Mouse (Mus musculus) C2C12 (cell line): ENCODE data around the gene Pla2g15. TPM values are rescaled to one million over a fixed set of nuclear protein-coding genes. Genes with fewer than 3 reads are reported as not detected.
A peak's percentile ranks its signal among the peaks of the same experiment; 100 is the strongest.

ENCODE experiments used
- H3K27me3 ChIP-seq: one replicate; pipeline ENCODE4 v1.6.1; 2011; ENCODE audit not compliant: control insufficient read depth, insufficient read depth, insufficient read length
- H3K36me3 ChIP-seq: one replicate; pipeline ENCODE4 v1.6.1; 2011; ENCODE audit not compliant: control insufficient read depth, insufficient read depth
- H3K4me3 ChIP-seq: one replicate; pipeline ENCODE4 v1.5.1; 2011; ENCODE audit warnings: mild to moderate bottlenecking, control low read depth; ENCODE audit not compliant: poor library complexity, insufficient read depth, severe bottlenecking
- H3K79me2 ChIP-seq: one replicate; pipeline ENCODE4 v1.6.1; 2011; ENCODE audit not compliant: control insufficient read depth, insufficient read depth
- H3K79me3 ChIP-seq: one replicate; pipeline ENCODE4 v1.6.1; 2011; ENCODE audit warnings: low read depth, control low read depth
- H3ac ChIP-seq: one replicate; pipeline ENCODE3; 2011; ENCODE audit warnings: low read depth; ENCODE audit not compliant: control insufficient read depth, insufficient read length
- CEBPB ChIP-seq: IDR thresholded peaks from one replicate; pipeline ENCODE4 v1.6.1; 2011; ENCODE audit warnings: low read depth, mild to moderate bottlenecking, control low read depth, moderate library complexity
- CTCF ChIP-seq: IDR thresholded peaks from one replicate; pipeline ENCODE4 v1.5.1; 2011; ENCODE audit not compliant: control insufficient read depth, insufficient read depth, insufficient read length
- FOSL1 ChIP-seq: IDR thresholded peaks from one replicate; pipeline ENCODE4 v1.8.0; 2011; ENCODE audit warnings: mild to moderate bottlenecking, low read length; ENCODE audit not compliant: poor library complexity, insufficient read depth, severe bottlenecking
- MAX ChIP-seq: IDR thresholded peaks from one replicate; pipeline ENCODE4 v1.6.1; 2011; ENCODE audit warnings: mild to moderate bottlenecking, control low read depth
- MYOD1 ChIP-seq: IDR thresholded peaks from one replicate; pipeline ENCODE4 v1.6.1; 2011; ENCODE audit warnings: low read depth; ENCODE audit not compliant: control insufficient read depth, insufficient read length
- MYOG ChIP-seq: IDR thresholded peaks from one replicate; pipeline ENCODE4 v1.6.1; 2011; ENCODE audit not compliant: control insufficient read depth, insufficient read length; ENCODE audit errors: extremely low read depth
- USF1 ChIP-seq: IDR thresholded peaks from one replicate; pipeline ENCODE4 v1.6.1; 2011; ENCODE audit warnings: low read depth, mild to moderate bottlenecking, control low read depth, moderate library complexity
- polyA plus RNA-seq: library from polyadenylated mRNA; unstranded; fragments of >200 nt; fragmentation: generic; extraction: Trizol; gene quantifications from one replicate; pipeline ENCODE4 v1.2.1, GENCODE M21; 2012; ENCODE audit warnings: missing spikeins

Gene Pla2g15
- polyA plus RNA-seq, 1 experiment, result 13.0 TPM

DNA sequence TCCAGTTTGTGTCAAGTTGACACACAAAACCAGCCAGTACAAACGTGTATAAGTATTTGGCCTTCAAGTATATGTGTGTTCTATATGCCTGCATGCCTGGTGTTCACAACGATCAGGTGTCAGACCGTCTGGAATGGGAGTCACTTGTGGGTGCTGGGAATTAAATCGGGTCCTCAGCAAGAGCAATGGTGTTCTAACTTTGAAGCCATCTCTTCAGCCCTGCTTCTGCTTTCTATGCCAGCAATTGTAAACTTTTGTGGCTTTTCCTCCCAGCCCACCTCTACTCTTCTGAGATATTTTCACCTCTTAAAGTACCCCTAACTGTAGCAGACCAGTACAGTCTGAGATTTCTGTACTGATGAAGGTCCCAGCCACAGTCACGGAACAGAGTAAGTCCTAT is 10.0 kb upstream of the Pla2g15 start:
- Histone ChIP-seq H3K4me3 (no peak overlapping the region), H3K79me3 (no peaks in the 10 kb centered on the region), H3K79me2 (no peaks in the 10 kb centered on the region), H3K27me3 (no peaks in the 10 kb centered on the region), H3ac (no peak overlapping the region), H3K36me3 (no peaks in the 10 kb centered on the region)
- no peak for TF ChIP-seq FOSL1
- TF ChIP-seq CEBPB, result no peak

DNA sequence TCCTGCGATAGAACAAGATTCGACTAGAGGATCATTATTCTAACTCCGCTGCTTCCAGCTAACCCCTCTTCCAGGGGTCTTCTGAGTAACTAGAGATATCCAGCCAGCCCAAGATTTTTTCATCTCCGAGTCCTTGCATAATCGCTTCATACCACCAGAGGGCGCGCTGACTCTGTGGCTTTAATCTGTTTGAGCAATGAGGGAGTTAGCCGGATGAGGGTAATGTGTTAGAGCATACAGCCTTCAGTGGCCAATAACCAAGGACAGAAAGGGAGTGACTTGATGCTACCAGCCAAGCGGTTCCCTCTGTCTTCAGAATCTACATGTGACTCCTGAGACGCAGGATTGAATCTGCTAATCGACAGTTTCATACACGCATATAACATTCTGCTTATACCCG is 9.4 kb upstream of the Pla2g15 start:
- no peaks in the 10 kb centered on the region for H3K79me3 ChIP-seq
- H3K79me2 ChIP-seq, result no peaks in the 10 kb centered on the region
- H3K4me3 ChIP-seq, result no peak overlapping the region
- H3K27me3 ChIP-seq, result no peaks in the 10 kb centered on the region
- H3ac ChIP-seq, result no peak overlapping the region
- no peaks in the 10 kb centered on the region for H3K36me3 ChIP-seq
- TF ChIP-seq USF1, result no peak
- peak; percentile 54 for TF ChIP-seq CEBPB
- peak; percentile 65 for TF ChIP-seq CTCF

DNA sequence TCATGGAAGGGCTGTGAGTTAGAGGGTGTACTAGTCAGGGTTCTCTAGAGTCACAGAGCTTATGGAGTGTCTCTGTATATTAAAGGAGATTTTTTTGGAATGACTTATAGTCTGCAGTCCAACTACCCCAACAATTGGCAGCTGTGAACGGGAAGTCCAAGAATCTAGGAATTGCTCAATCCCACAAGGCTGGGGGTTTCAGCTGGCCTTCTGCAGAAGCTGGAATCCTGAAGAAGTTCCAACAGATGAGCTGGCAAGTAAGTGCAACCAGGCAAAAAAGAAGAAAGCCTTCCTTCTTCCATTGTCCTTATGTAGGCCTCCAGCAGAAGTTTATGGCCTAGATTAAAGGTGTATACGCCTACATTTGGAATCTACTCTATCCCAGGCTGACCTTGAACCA is 4.9 kb upstream of the Pla2g15 start:
- Histone ChIP-seq H3K79me3 (no peaks in the 10 kb centered on the region), H3ac (no peak overlapping the region), H3K36me3 (no peaks in the 10 kb centered on the region), H3K4me3 (no peak overlapping the region), H3K79me2 (peaks cover under 1% of the 10 kb centered on the region), H3K27me3 (no peaks in the 10 kb centered on the region)
- no peak for TF ChIP-seq USF1
- no peak for TF ChIP-seq CEBPB
- no peak for TF ChIP-seq FOSL1
- no peak for TF ChIP-seq CTCF
- TF ChIP-seq MYOD1, result no peak
- no peak for TF ChIP-seq MYOG
- TF ChIP-seq MAX, result no peak

DNA sequence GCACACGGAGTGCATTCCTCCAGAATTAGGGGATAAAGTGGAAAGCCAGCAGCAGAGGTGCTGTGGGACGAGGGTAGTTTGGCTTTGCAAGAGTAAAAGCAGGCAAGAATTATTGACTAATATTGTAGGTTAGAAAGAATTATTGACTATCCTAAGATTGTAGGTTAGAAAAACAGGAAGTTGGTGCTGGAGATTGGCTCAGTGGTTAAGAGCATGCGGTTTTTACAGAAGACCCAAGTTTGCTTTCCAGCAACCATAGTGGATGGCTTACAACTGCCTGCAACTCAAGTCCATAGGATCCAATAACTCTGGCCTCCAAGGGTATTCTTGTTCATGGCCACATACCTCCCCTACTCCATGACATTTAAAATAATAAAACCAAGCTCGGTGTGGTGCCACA is 4.2 kb upstream of the Pla2g15 start:
- Histone ChIP-seq H3K79me2 (peaks cover 8% of the 10 kb centered on the region), H3ac (no peak overlapping the region)

DNA sequence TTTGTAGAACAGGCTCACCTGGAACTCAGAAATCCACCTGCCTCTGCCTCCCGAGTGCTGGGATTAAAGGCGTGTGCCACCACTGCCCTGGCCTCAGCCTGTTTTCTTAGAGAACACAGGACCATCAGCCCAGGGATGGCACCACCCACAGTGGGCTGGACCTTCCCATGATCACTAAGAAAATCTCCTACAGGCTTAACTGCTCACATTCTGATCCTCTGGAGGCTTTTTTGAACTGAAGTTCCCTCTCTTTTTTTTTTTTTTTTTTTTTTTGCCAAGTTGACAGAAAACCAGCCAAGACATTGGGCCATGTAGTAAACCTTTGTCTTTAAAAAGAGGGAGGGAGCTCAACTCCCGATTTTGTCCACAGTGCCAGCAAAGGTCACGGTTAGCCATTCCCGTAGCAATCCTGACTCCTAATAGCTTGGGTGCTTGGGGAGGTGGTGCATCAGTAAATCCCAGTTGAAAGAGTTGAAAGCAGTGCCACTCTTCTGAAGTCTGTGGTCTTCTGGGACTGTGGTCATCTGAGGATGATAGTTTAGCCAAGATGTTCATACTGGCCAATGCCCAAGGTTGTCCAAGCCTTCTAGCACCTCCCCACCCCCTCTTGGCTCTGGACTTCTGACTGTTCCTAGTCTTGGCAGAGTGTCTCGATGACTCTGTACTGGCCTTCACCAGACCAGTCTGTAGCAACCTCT is 2.2 kb upstream of the Pla2g15 start:
- no peaks in the 10 kb centered on the region for H3K36me3 ChIP-seq
- no peak overlapping the region for H3K4me3 ChIP-seq
- no peak for TF ChIP-seq CTCF
- TF ChIP-seq CEBPB, result no peak
- no peak for TF ChIP-seq USF1
- H3ac ChIP-seq, result no peak overlapping the region
- H3K27me3 ChIP-seq, result no peaks in the 10 kb centered on the region
- peaks cover 4% of the 10 kb centered on the region for H3K79me3 ChIP-seq
- H3K79me2 ChIP-seq, result peaks cover 21% of the 10 kb centered on the region

More for the DNA sequence above, 4.2 kb upstream of the Pla2g15 start:
- Histone ChIP-seq H3K36me3 (no peaks in the 10 kb centered on the region), H3K79me3 (peaks cover 3% of the 10 kb centered on the region), H3K27me3 (no peaks in the 10 kb centered on the region), H3K4me3 (no peak overlapping the region)
- TF ChIP-seq CTCF (no peak), MAX (no peak), CEBPB (no peak), MYOD1 (no peak), MYOG (no peak), FOSL1 (no peak), USF1 (no peak)

DNA sequence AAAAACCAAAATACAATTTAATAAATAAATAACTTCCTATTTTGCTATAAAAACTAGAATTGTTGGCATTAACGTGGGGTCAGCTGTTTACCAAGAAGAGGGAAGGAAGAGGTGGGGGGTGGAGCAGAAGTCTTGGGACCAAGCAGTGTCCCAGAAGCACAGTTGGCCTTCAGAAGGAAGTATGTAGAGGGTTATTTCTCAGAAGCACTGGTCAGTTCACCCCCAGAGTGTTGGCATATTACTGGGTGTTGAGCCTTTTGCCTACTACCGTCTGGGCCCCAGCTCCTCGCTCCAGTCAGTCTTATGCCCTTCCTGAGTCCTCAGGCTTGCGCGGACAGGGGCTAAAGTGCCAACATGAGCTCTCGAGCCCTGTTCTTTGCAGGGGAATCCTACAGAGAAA is 1.2 kb upstream of the Pla2g15 start:
- Histone ChIP-seq H3ac (no peak overlapping the region), H3K36me3 (no peaks in the 10 kb centered on the region), H3K4me3 (no peak overlapping the region), H3K79me2 (peaks cover 21% of the 10 kb centered on the region), H3K79me3 (peaks cover 4% of the 10 kb centered on the region), H3K27me3 (no peaks in the 10 kb centered on the region)
- no peak for TF ChIP-seq MYOD1
